Mouse (Mus musculus) ES-Bruce4 (cell line): Measurements from ENCODE around the gene Cfap126. TPM values are rescaled to one million over a fixed set of nuclear protein-coding genes. Genes with fewer than 3 reads are reported as not detected.
A peak's percentile ranks its signal among the peaks of the same experiment; 100 is the strongest.

Experiments
- H3K27ac ChIP-seq: 2 replicates; pipeline ENCODE4 v1.5.1; 2012; ENCODE audit warnings: low read length, inconsistent platforms; ENCODE audit not compliant: insufficient read depth
- H3K27me3 ChIP-seq: 2 replicates; pipeline ENCODE4 v1.6.1; 2012; ENCODE audit warnings: mild to moderate bottlenecking, low read length, inconsistent platforms; ENCODE audit not compliant: control insufficient read depth, poor library complexity, insufficient read depth, severe bottlenecking
- H3K36me3 ChIP-seq: 2 replicates; pipeline ENCODE4 v1.6.1; 2012; ENCODE audit warnings: inconsistent platforms, mild to moderate bottlenecking, low read length, moderate library complexity; ENCODE audit not compliant: control insufficient read depth, poor library complexity, insufficient read depth, severe bottlenecking
- H3K4me1 ChIP-seq: one replicate; pipeline ENCODE4 v1.8.1; 2011; ENCODE audit warnings: low read length; ENCODE audit not compliant: control insufficient read depth, insufficient read depth
- H3K4me3 ChIP-seq: 2 replicates; pipeline ENCODE4 v1.5.1; 2011; ENCODE audit warnings: low read depth, mild to moderate bottlenecking, low read length
- H3K9ac ChIP-seq: 2 replicates; pipeline ENCODE4 v1.6.1; 2012; ENCODE audit warnings: low read depth, mild to moderate bottlenecking, inconsistent platforms; ENCODE audit not compliant: poor library complexity, severe bottlenecking
- H3K9me3 ChIP-seq: replicated peaks from 2 replicates; pipeline ENCODE4 v1.6.1; 2012; ENCODE audit warnings: mild to moderate bottlenecking, low read length, inconsistent platforms; ENCODE audit not compliant: control insufficient read depth, poor library complexity, insufficient read depth, severe bottlenecking
- CTCF ChIP-seq: IDR thresholded peaks from one replicate; pipeline ENCODE4 v1.8.1; 2011; ENCODE audit warnings: low read depth, low read length
- EP300 ChIP-seq: IDR thresholded peaks from 2 replicates; pipeline ENCODE4 v1.6.1; 2011; ENCODE audit warnings: low read depth, low read length; ENCODE audit not compliant: insufficient read depth
- POLR2A ChIP-seq: IDR thresholded peaks from one replicate; pipeline ENCODE4 v1.8.1; 2011; ENCODE audit warnings: low read length; ENCODE audit not compliant: insufficient read depth
- polyA plus RNA-seq: library from polyadenylated mRNA; stranded (reverse); fragments of >200 nt; gene quantifications from 2 replicates; pipeline ENCODE4 v1.2.4, GENCODE M21; 2011; ENCODE audit warnings: low read depth; ENCODE audit not compliant: missing spikeins, insufficient read depth, insufficient read length

Gene Cfap126
- polyA plus RNA-seq, 1 experiment, result 6.4 TPM

- H3K27me3 ChIP-seq, result no peaks in the 10 kb centered on the region
- H3K27ac ChIP-seq, result peak overlapping the region; percentile 48; the same call in 1 of the 2 replicates
- TF ChIP-seq EP300, result no peak
- no peak for TF ChIP-seq POLR2A
- no peak for TF ChIP-seq CTCF
- H3K4me1 ChIP-seq, result peaks cover 3% of the 10 kb centered on the region
- H3K9me3 ChIP-seq, result no peaks in the 10 kb centered on the region; the same call in 1 of the 2 replicates
- no peak overlapping the region for H3K9ac ChIP-seq
- no peaks in the 10 kb centered on the region for H3K36me3 ChIP-seq
- H3K4me3 ChIP-seq, result peak overlapping the region; percentile 59
Observed at GRCm38 (mm10) chr1:171103179-171103840, 10.4 kb upstream of the Cfap126 start.

DNA sequence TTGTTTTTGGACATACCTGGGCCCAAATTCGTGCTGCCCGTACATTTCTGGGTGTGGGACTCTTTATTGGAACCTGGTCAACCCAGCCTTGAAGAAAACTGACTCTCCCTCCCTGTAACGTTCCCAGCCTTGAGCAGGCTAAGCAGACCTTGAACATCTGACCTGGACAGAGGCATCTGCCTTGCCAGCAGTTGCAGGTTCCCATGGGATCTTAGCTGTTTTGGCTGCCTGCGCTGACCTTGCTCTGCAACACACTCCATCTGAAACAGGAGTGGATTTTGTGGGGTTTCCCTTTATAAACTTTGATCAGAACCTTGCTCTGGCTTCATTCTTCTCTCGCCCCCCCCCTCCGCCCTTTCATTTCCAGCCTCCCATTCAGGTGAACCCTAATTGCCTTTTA lies 8.5 kb upstream of the Cfap126 start:
- TF ChIP-seq EP300, result no peak
- no peak for TF ChIP-seq CTCF
- no peak for TF ChIP-seq POLR2A
- Histone ChIP-seq H3K4me3 (no peak overlapping the region), H3K4me1 (no peaks in the 10 kb centered on the region), H3K27ac (no peak overlapping the region), H3K9ac (no peak overlapping the region), H3K36me3 (no peaks in the 10 kb centered on the region), H3K27me3 (no peaks in the 10 kb centered on the region), H3K9me3 (no peaks in the 10 kb centered on the region)

- Histone ChIP-seq H3K4me3 (0 out of 2 replicates have a peak overlapping the region, but pooled peaks have one; percentile 3), H3K9me3 (no peaks in the 10 kb centered on the region), H3K4me1 (no peaks in the 10 kb centered on the region), H3K27ac (no peak overlapping the region), H3K36me3 (no peaks in the 10 kb centered on the region), H3K9ac (no peak overlapping the region), H3K27me3 (no peaks in the 10 kb centered on the region)
- TF ChIP-seq POLR2A (no peak), CTCF (no peak), EP300 (no peak)
Observed at GRCm38 (mm10) chr1:171109620-171110019, 4.1 kb upstream of the Cfap126 start.

GRCm38 (mm10) chr1:171110659-171111019 lies 3.1 kb upstream of the Cfap126 start:
- Histone ChIP-seq H3K9me3 (no peaks in the 10 kb centered on the region), H3K27ac (no peak overlapping the region; the same call in 1 of the 2 replicates), H3K27me3 (no peaks in the 10 kb centered on the region), H3K4me3 (peak overlapping the region; percentile 79), H3K36me3 (no peaks in the 10 kb centered on the region), H3K4me1 (no peaks in the 10 kb centered on the region), H3K9ac (peak overlapping the region; percentile 72)
- TF ChIP-seq CTCF (no peak), EP300 (no peak), POLR2A (no peak)

- peak overlapping the region; percentile 84 for H3K4me3 ChIP-seq
- H3K9ac ChIP-seq, result peak overlapping the region; percentile 72
- no peaks in the 10 kb centered on the region for H3K9me3 ChIP-seq
- H3K36me3 ChIP-seq, result no peaks in the 10 kb centered on the region
- TF ChIP-seq EP300 (no peak), CTCF (peak; percentile 90), POLR2A (no peak)
- peak overlapping the region; percentile 46; the same call in 1 of the 2 replicates for H3K27ac ChIP-seq
- no peaks in the 10 kb centered on the region for H3K27me3 ChIP-seq
- H3K4me1 ChIP-seq, result no peaks in the 10 kb centered on the region
Observed at GRCm38 (mm10) chr1:171111020-171111780, 2.5 kb upstream of the Cfap126 start.
